Mouse (Mus musculus) bone marrow macrophage, adult 2 months (primary cell): ENCODE data around the gene Mybbp1a.

ENCODE experiments used
- CTCF ChIP-seq: IDR thresholded peaks from 2 replicates; pipeline ENCODE4 v1.5.1; 2012; ENCODE audit warnings: low read depth, mild to moderate bottlenecking, low read length, moderate library complexity
- POLR2A ChIP-seq: IDR thresholded peaks from 2 replicates; pipeline ENCODE4 v1.6.1; 2012; ENCODE audit warnings: mild to moderate bottlenecking, low read depth, low read length, borderline replicate concordance

- TF ChIP-seq POLR2A (no peak), CTCF (no peak)
These were observed 40.2 kb downstream of the Mybbp1a start for GRCm38 (mm10) chr11:72481313-72481712.
